Comparison of ENCODE assay signal across 10 mouse cellular contexts in genomic region chr6:29701051-29701450, GRCm38 (mm10). TPM values are rescaled to one million over a fixed set of nuclear protein-coding genes. Genes with fewer than 3 reads are reported as not detected.
DNase-seq lines count a peak whose midpoint lies in the region; ATAC-seq lines count a peak whose summit lies in the region.
"Had no signal": no experiment of that assay in that cellular context is flagged by ENCODE, and none has a peak within 500 bp of the region (broad histone marks: within the 10 kb centered on the region; RNA-seq: fewer than 3 reads in every experiment).

No protein-coding gene starts in this region.

- DNase-seq in hindbrain, embryonic 10.5 days (ENCODE audit: low spot score) = no peak
- peak; percentile 90 for DNase-seq in c-Kit-negative CD71-positive TER-119-positive erythroid progenitor cells, embryonic 14.5 days (ENCODE audit: low read depth, low spot score)
- DNase-seq in liver = peak; percentile 94
- peak; percentile 72 to 86 for DNase-seq in spleen, postnatal 10 days (ENCODE audit: low spot score in 2 of 2)
- no peak for DNase-seq in cerebellum, adult 11 months
- no peak for DNase-seq in forebrain, embryonic 11.5 days (ENCODE audit: low spot score)
- DNase-seq in cerebellum, adult 8-10 months = no peak
- DNase-seq: kidney, adult 11 months had no signal

- no peaks in the 10 kb centered on the region for H3K9me3 ChIP-seq in hindbrain, embryonic 10.5 days
- H3K9me3 ChIP-seq in hindbrain, embryonic 13.5 days = no peaks in the 10 kb centered on the region
- no peaks in the 10 kb centered on the region for H3K9me3 ChIP-seq in forebrain, embryonic 11.5 days (ENCODE audit: control insufficient read depth, low read length)
- H3K9me3 ChIP-seq: heart, embryonic 15.5 days had no signal

- 0 out of 2 replicates have a peak overlapping the region, but pooled peaks have one; percentile 26 for H3K27ac ChIP-seq in hindbrain, embryonic 10.5 days
- no peak overlapping the region for H3K27ac ChIP-seq in hindbrain, embryonic 13.5 days
- H3K27ac ChIP-seq in forebrain, embryonic 11.5 days (ENCODE audit: low read depth, low read length) = no peak overlapping the region
- H3K27ac ChIP-seq: heart, embryonic 15.5 days had no signal

- no peak for ATAC-seq in hindbrain, embryonic 13.5 days (ENCODE audit: low FRiP score)
- no peak for ATAC-seq in forebrain, embryonic 11.5 days (replicated peaks; ENCODE audit: low FRiP score)

- H3K4me3 ChIP-seq in hindbrain, embryonic 10.5 days = no peak overlapping the region
- no peak overlapping the region for H3K4me3 ChIP-seq in hindbrain, embryonic 13.5 days
- H3K4me3 ChIP-seq in forebrain, embryonic 11.5 days (ENCODE audit: low read depth, low read length) = no peak overlapping the region
- H3K4me3 ChIP-seq: heart, embryonic 15.5 days had no signal

- no peak overlapping the region for H3K4me2 ChIP-seq in hindbrain, embryonic 13.5 days
- no peak overlapping the region for H3K4me2 ChIP-seq in forebrain, embryonic 11.5 days (ENCODE audit: low read depth, low read length, severe bottlenecking)
- H3K4me2 ChIP-seq: heart, embryonic 15.5 days had no signal

- H3K4me1 ChIP-seq in hindbrain, embryonic 10.5 days (replicated peaks) = 0 out of 2 replicates have a peak, but pooled peaks cover 5% of the 10 kb centered on the region
- no peaks in the 10 kb centered on the region; the same call in 1 of the 2 replicates for H3K4me1 ChIP-seq in hindbrain, embryonic 13.5 days (replicated peaks)
- H3K4me1 ChIP-seq in forebrain, embryonic 11.5 days (replicated peaks; ENCODE audit: control insufficient read depth, insufficient read depth, low read length) = no peaks in the 10 kb centered on the region
- H3K4me1 ChIP-seq: heart, embryonic 15.5 days had no signal

- WGBS in hindbrain, embryonic 10.5 days = 72% methylated on average over 6 of the region's 6 CpGs
- WGBS in hindbrain, embryonic 13.5 days = 72% methylated on average over 6 of the region's 6 CpGs
- 79% methylated on average over 6 of the region's 6 CpGs for WGBS in forebrain, embryonic 11.5 days

- H3K27me3 ChIP-seq in hindbrain, embryonic 10.5 days (ENCODE audit: insufficient read depth, poor library complexity, severe bottlenecking) = peaks cover 11% of the 10 kb centered on the region; the same call in 1 of the 2 replicates
- H3K27me3 ChIP-seq in hindbrain, embryonic 13.5 days = peaks cover 13% of the 10 kb centered on the region
- H3K27me3 ChIP-seq in forebrain, embryonic 11.5 days (ENCODE audit: control insufficient read depth, insufficient read depth, low read length) = no peaks in the 10 kb centered on the region
- H3K27me3 ChIP-seq: heart, embryonic 15.5 days had no signal

- H3K36me3 ChIP-seq in hindbrain, embryonic 10.5 days = no peaks in the 10 kb centered on the region
- no peaks in the 10 kb centered on the region for H3K36me3 ChIP-seq in hindbrain, embryonic 13.5 days
- no peaks in the 10 kb centered on the region; the same call in 1 of the 2 replicates for H3K36me3 ChIP-seq in forebrain, embryonic 11.5 days (ENCODE audit: control insufficient read depth, insufficient read depth, low read length)
- H3K36me3 ChIP-seq: heart, embryonic 15.5 days had no signal

- no peak overlapping the region for H3K9ac ChIP-seq in hindbrain, embryonic 13.5 days
- H3K9ac ChIP-seq in forebrain, embryonic 11.5 days (ENCODE audit: low read length) = no peak overlapping the region
- H3K9ac ChIP-seq: heart, embryonic 15.5 days had no signal

RNA-seq across cellular contexts. Expression of gene Tspan33, which starts 7.0 kb away (rescaled TPM):
- polyA plus RNA-seq in hindbrain, embryonic 10.5 days (2016; fragmentation: Nextera tagmentation; extraction: Ambion mirVana) = 9.7 and 9.9 TPM in 2 replicates
- 8.4 and 9.9 TPM in 2 replicates for polyA plus RNA-seq in hindbrain, embryonic 13.5 days (2015; fragmentation: Nextera tagmentation; extraction: Ambion mirVana)
- polyA plus RNA-seq in forebrain, embryonic 11.5 days (2014; fragmentation: Nextera tagmentation; extraction: Ambion mirVana) = 7.4 and 8.3 TPM in 2 replicates

RNA-seq across cellular contexts. Expression of gene Smo, which starts 34.3 kb away (rescaled TPM):
- 50.3 and 50.4 TPM in 2 replicates for polyA plus RNA-seq in hindbrain, embryonic 10.5 days (2016; fragmentation: Nextera tagmentation; extraction: Ambion mirVana)
- polyA plus RNA-seq in hindbrain, embryonic 13.5 days (2015; fragmentation: Nextera tagmentation; extraction: Ambion mirVana) = 15.1 and 16.2 TPM in 2 replicates
- polyA plus RNA-seq in forebrain, embryonic 11.5 days (2014; fragmentation: Nextera tagmentation; extraction: Ambion mirVana) = 72.8 and 78.2 TPM in 2 replicates

Comparison
In these comparisons a context has a peak if more than half of its experiments do, and no peak if none do; other contexts are left out.
1. DNase-seq: peak in c-Kit-negative CD71-positive TER-119-positive erythroid progenitor cells, embryonic 14.5 days (single experiment), liver (single experiment) and spleen, postnatal 10 days (2 of 2); none in hindbrain, embryonic 10.5 days (single experiment), cerebellum, adult 11 months (single experiment), forebrain, embryonic 11.5 days (single experiment) and cerebellum, adult 8-10 months (single experiment).